Mouse (Mus musculus): ENCODE data around the gene Prrt2. TPM values are rescaled to one million over a fixed set of nuclear protein-coding genes. Genes with fewer than 3 reads are reported as not detected.
A peak's percentile ranks its signal among the peaks of the same experiment; 100 is the strongest.

Prrt2 gene
- not detected in 2 replicates for total RNA-seq (2014; rRNA removed; ENCODE audit: low replicate concordance)
- polyA plus RNA-seq (2015; fragmentation: Nextera tagmentation; extraction: Ambion mirVana): 0.23 and 1.1 TPM in 2 replicates

- no peak for ATAC-seq (ENCODE audit: insufficient read depth, low read depth)
- peak; percentile 45 for DNase-seq (ENCODE audit: low spot score)
These were observed at the start of gene Prrt2, which contains the start of gene Gm42742 for GRCm38 (mm10) chr7:127020901-127021562. Gene Prrt2 (minus strand): TSS chr7:127021211. Gene Gm42742 (minus strand): TSS chr7:127021097.

DNA sequence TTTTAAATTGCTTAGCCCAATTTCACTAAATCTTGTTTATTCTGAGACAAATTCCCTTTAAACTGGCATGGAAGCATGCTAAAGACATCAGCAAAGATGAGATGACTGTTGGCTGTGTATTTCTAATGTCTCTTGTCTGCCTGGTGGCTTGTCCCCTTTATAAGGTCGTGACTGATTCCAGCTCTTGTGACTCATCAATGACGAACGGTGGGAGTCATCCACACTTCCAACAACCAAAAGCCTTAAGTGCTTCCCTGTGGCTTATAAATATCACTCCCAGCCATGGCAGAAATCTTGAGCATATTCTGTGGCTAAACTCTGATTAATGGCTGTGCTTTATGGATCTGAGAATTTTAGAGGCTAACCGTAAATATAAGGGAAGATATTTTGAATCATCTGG, 45.3 kb upstream of the Prrt2 start:
- no peaks in the 10 kb centered on the region for H3K4me1 ChIP-seq (ENCODE audit: control insufficient read depth, insufficient read depth)
- ATAC-seq (ENCODE audit: insufficient read depth, low read depth): no peak
- H3K4me3 ChIP-seq (ENCODE audit: low read depth, low read length): no peak overlapping the region
- no peak overlapping the region for H3K27ac ChIP-seq (ENCODE audit: low read depth)
- no peak for DNase-seq (ENCODE audit: low spot score)
- H3K36me3 ChIP-seq (replicated peaks; ENCODE audit: control insufficient read depth, insufficient read depth, low read length): no peaks in the 10 kb centered on the region
- no peak for TF ChIP-seq EP300 (IDR thresholded peaks at IDR 0.05; ENCODE audit: low read depth)
- TF ChIP-seq CTCF (IDR thresholded peaks at IDR 0.05; ENCODE audit: low read depth): no peak
- no peak overlapping the region for H3K9ac ChIP-seq (replicated peaks; ENCODE audit: low read depth, low read length)
- WGBS: 45% methylated on average over 4 of the region's 4 CpGs
- H3K4me2 ChIP-seq (ENCODE audit: low read depth, low read length): no peak overlapping the region
- H3K27me3 ChIP-seq (ENCODE audit: control insufficient read depth, insufficient read depth, low read length): no peaks in the 10 kb centered on the region
- H3K9me3 ChIP-seq (replicated peaks; ENCODE audit: control insufficient read depth, low read length): no peaks in the 10 kb centered on the region

More at GRCm38 (mm10) chr7:127020901-127021562, at the start of gene Prrt2, which contains the start of gene Gm42742:
- Histone ChIP-seq H3K4me3 (ENCODE audit: low read depth, low read length) (peak within 1 kb of the TSS; percentile 46), H3K4me1 (ENCODE audit: control insufficient read depth, insufficient read depth) (peaks cover 35% of the 10 kb centered on the region), H3K36me3 (replicated peaks; ENCODE audit: control insufficient read depth, insufficient read depth, low read length) (peaks cover 27% of the 10 kb centered on the region), H3K4me2 (ENCODE audit: low read depth, low read length) (peak within 1 kb of the TSS; percentile 78), H3K9me3 (replicated peaks; ENCODE audit: control insufficient read depth, low read length) (no peaks in the 10 kb centered on the region), H3K9ac (replicated peaks; ENCODE audit: low read depth, low read length) (peak within 1 kb of the TSS; percentile 46), H3K27ac (ENCODE audit: low read depth) (peak within 1 kb of the TSS; percentile 18; the same call in 1 of the 2 replicates), H3K27me3 (ENCODE audit: control insufficient read depth, insufficient read depth, low read length) (no peaks in the 10 kb centered on the region)
- WGBS: 3% methylated on average over 37 of the region's 37 CpGs
- no peak for TF ChIP-seq CTCF (IDR thresholded peaks at IDR 0.05; ENCODE audit: low read depth)
- no peak for TF ChIP-seq EP300 (IDR thresholded peaks at IDR 0.05; ENCODE audit: low read depth)

GRCm38 (mm10) chr7:127065538-127065937, 44.5 kb upstream of the Prrt2 start:
- no peaks in the 10 kb centered on the region for H3K4me1 ChIP-seq (ENCODE audit: control insufficient read depth, insufficient read depth)
- no peaks in the 10 kb centered on the region for H3K9me3 ChIP-seq (replicated peaks; ENCODE audit: control insufficient read depth, low read length)
- no peaks in the 10 kb centered on the region for H3K36me3 ChIP-seq (replicated peaks; ENCODE audit: control insufficient read depth, insufficient read depth, low read length)
- H3K4me3 ChIP-seq (ENCODE audit: low read depth, low read length): no peak overlapping the region
- ATAC-seq (ENCODE audit: insufficient read depth, low read depth) (no peak), DNase-seq (ENCODE audit: low spot score) (no peak)
- H3K27ac ChIP-seq (ENCODE audit: low read depth): no peak overlapping the region
- no peak overlapping the region for H3K9ac ChIP-seq (replicated peaks; ENCODE audit: low read depth, low read length)
- 77% methylated on average over 6 of the region's 6 CpGs for WGBS
- no peak for TF ChIP-seq EP300 (IDR thresholded peaks at IDR 0.05; ENCODE audit: low read depth)
- no peaks in the 10 kb centered on the region for H3K27me3 ChIP-seq (ENCODE audit: control insufficient read depth, insufficient read depth, low read length)
- no peak overlapping the region for H3K4me2 ChIP-seq (ENCODE audit: low read depth, low read length)

- ATAC-seq (ENCODE audit: insufficient read depth, low read depth) (no peak), DNase-seq (ENCODE audit: low spot score) (no peak)
- Histone ChIP-seq H3K27me3 (ENCODE audit: control insufficient read depth, insufficient read depth, low read length) (0 out of 2 replicates have a peak, but pooled peaks cover 4% of the 10 kb centered on the region), H3K9me3 (replicated peaks; ENCODE audit: control insufficient read depth, low read length) (no peaks in the 10 kb centered on the region), H3K4me3 (ENCODE audit: low read depth, low read length) (no peak overlapping the region), H3K4me2 (ENCODE audit: low read depth, low read length) (no peak overlapping the region), H3K4me1 (ENCODE audit: control insufficient read depth, insufficient read depth) (no peaks in the 10 kb centered on the region), H3K27ac (ENCODE audit: low read depth) (no peak overlapping the region), H3K36me3 (replicated peaks; ENCODE audit: control insufficient read depth, insufficient read depth, low read length) (no peaks in the 10 kb centered on the region), H3K9ac (replicated peaks; ENCODE audit: low read depth, low read length) (no peak overlapping the region)
- 56% methylated on average over 5 of the region's 5 CpGs for WGBS
- TF ChIP-seq CTCF (IDR thresholded peaks at IDR 0.05; ENCODE audit: low read depth) (no peak), EP300 (IDR thresholded peaks at IDR 0.05; ENCODE audit: low read depth) (no peak)
These were observed 34.1 kb upstream of the Prrt2 start for GRCm38 (mm10) chr7:127055026-127055585.

DNA sequence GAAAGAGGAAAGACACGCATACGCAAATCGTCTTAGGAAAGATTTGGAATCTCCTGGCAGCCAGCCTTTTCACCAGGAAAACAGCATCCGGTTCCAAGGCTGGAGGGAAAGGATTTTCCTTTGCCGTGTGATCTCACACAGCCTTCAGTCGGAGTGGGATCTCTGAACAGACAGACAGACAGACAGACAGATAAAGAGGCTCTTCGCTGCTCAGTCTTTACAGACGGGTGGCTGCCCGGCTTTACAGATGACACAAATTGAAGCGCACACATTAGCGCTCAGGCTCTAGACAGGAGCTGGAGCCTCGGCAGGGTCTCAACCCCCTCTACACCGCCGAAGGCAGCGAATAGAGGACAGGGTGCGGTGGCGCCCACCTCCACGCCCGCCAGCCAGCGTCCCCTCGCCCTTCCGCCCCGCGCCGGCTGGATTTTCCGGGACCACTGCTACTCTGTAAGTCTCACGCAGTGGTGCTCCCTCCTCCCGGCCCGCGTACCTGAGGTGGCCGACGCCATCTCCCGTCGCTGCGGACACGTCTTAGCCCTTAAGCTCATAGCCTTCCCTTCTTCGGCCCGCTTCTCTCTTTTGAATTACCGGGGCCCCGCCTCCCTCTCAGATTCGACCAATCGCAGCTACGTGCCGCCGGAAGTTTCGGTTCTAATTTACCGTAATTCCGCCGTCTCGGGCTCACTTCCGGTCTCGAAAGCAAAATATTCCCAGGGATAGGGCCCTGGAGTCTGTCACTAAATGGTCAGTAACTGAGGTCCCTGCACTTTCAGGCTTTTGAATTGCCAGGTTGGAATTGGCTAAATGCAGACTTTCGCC, 21.1 kb upstream of the Prrt2 start, which contains the start of gene Kif22:
Gene Kif22, minus strand, starts transcription at position 621 of the 822 bp plus-strand sequence.
- Histone ChIP-seq H3K4me1 (ENCODE audit: control insufficient read depth, insufficient read depth) (peaks cover 15% of the 10 kb centered on the region; the same call in 1 of the 2 replicates), H3K4me2 (ENCODE audit: low read depth, low read length) (peak within 1 kb of the TSS; percentile 98), H3K27me3 (ENCODE audit: control insufficient read depth, insufficient read depth, low read length) (no peaks in the 10 kb centered on the region), H3K27ac (ENCODE audit: low read depth) (peak within 1 kb of the TSS; percentile 79), H3K4me3 (ENCODE audit: low read depth, low read length) (peak within 1 kb of the TSS; percentile 97), H3K9me3 (replicated peaks; ENCODE audit: control insufficient read depth, low read length) (0 out of 2 replicates have a peak, but pooled peaks cover 2% of the 10 kb centered on the region), H3K9ac (replicated peaks; ENCODE audit: low read depth, low read length) (peak within 1 kb of the TSS; percentile 84), H3K36me3 (replicated peaks; ENCODE audit: control insufficient read depth, insufficient read depth, low read length) (0 out of 2 replicates have a peak, but pooled peaks cover 11% of the 10 kb centered on the region)
- under 1% methylated on average over 53 of the region's 53 CpGs for WGBS
- DNase-seq (ENCODE audit: low spot score): peak; percentile 85
- no peak for TF ChIP-seq EP300 (IDR thresholded peaks at IDR 0.05; ENCODE audit: low read depth)
- no peak for TF ChIP-seq CTCF (IDR thresholded peaks at IDR 0.05; ENCODE audit: low read depth)
- ATAC-seq (ENCODE audit: insufficient read depth, low read depth): peak; percentile 92

All from heart, postnatal 0 days (tissue).